Mouse (Mus musculus) liver, embryonic 14.5 days (tissue): Measurements from ENCODE around the gene Bola2.

ENCODE experiments used
- CTCF ChIP-seq: IDR thresholded peaks from 2 replicates; pipeline ENCODE4 v1.5.1; 2016; ENCODE audit warnings: antibody characterized with exemption, low read depth, control low read depth
- EP300 ChIP-seq: IDR thresholded peaks from 2 replicates; pipeline ENCODE4 v1.6.1; 2016; ENCODE audit warnings: antibody characterized with exemption, low read depth

DNA sequence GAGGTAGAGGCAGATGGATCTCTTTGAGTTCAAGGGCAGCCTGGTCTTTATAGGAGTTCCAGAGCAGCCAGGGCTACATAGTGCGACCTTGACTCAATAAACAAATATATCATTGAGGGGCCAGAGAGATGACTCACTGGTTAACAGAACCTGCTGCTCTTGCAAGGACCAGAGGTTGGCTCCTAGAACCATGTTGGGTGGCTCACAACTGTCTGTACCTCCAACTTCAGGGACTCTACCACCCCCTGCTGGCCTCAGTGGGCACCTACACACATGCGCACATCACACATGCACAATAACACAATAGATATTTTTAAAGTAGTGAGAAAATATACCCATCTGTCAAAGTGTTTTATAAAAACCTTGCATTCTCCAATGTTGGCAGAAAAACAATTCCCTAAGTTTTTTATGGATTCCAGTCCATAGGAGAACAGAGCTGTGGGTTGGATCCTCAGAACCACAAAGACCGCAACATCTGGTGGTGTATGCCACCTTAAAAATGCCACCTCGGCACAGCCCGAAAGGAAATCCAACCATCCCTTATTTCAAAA lies 23.7 kb downstream of the Bola2 start:
- TF ChIP-seq CTCF (peak; percentile 66), EP300 (no peak)
